Mouse (Mus musculus) gastrocnemius, postnatal 36 days (tissue): ENCODE data around the gene Tmem59l. TPM values are rescaled to one million over a fixed set of nuclear protein-coding genes. Genes with fewer than 3 reads are reported as not detected.
A peak's percentile ranks its signal among the peaks of the same experiment; 100 is the strongest.
"Not testable (repeated sequence)": the region's sequence is repeated elsewhere in the genome, so short reads cannot be mapped to it uniquely, and the experiment has no call there.

ENCODE experiments used
- DNase-seq, 2 experiments: peaks; one replicate each; pipeline ENCODE4 v3.0.0; 2022
- intact Hi-C: fragments of 180-260 bp; cut with DNase I; formaldehyde crosslinking; loops from one replicate; pipeline ENCODE4 v1.15.1; 2025
- long read RNA-seq, 2 experiments: library from polyadenylated mRNA; stranded (forward); transcript quantifications; one replicate each; pipeline ENCODE4 v2.0.0; 2021
- total RNA-seq, 2 experiments: library from RNA; stranded (reverse); gene quantifications; 2 replicates each; pipeline ENCODE4 v1.2.3; 2021

Tmem59l gene
- total RNA-seq: not detected
- long read RNA-seq, experiment 1: 0 reads
- long read RNA-seq, experiment 2: 0 reads

DNA sequence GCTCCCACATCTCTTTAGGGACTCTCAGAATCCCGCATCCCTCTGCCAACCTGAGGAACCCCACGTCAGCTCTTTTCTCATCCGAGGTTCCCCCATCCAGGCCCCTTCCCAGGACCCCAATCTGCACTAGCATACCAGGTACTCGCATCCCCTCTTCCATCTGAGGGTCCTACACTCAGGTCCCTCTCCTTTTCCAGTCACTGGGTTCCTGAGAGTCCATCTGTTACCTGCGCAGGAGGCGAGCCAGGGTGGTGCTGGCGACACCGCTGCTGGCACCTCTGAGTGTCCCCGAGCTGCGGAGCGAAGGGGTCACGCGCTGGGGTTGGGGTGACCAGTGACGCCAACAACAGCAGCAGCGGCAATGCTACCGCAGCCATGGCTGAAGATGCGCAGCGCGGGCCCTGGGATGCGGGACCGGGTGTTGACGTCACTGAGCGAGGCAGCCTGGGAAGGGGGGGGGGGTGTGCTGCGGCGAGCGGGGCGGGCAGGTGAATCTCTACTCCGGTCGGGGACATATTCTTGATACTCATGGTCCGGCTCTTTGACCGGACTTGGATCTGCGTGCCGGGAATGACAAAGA lies at the start of gene Tmem59l:
TSS of gene Tmem59l (minus strand) at position 418 of the 580 bp plus-strand sequence.
- intact Hi-C loops: no loop called here
- no peak for DNase-seq

DNA sequence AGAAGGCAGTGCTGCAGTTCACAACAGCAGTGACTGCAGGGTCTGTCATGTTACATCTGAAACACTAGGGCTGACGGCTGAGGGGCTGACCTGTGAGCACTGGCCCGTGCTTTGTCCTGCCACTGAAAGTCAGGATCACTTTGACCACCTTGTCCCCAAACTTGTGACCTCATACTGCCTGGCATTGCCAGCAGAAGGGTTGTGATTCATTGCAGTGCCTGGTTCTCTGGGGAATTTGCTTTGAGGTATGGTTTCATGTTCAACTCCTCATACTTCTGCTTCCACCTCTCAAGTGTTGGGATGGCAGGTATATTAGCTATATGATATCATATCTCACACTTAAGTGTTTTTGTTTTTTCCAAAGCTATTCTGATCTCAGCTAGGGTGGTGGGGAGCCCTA lies 48.5 kb upstream of the Tmem59l start:
- no peak for DNase-seq
- intact Hi-C loops: no loop called here

DNA sequence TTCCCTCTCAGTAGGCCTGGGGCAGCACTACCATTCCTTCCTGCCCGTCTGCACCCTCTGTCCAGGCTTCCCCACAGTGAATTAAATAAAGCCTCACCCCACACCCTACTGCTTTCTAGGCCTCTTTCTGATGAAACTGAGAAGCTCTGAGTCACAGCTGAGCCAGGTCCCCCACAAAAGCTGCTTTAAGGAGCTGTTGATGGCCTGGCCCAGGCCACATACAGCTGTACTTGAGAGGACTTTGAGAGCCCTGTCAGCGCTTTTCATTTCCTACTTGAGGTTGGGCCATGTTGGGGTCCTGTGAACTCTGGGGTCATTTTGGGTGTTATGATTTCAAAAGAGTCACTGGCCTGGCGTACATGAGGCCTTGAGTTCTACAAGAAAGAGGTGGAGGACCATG lies 48.1 kb upstream of the Tmem59l start:
- intact Hi-C loops: no loop called here
- DNase-seq: no peak

DNA sequence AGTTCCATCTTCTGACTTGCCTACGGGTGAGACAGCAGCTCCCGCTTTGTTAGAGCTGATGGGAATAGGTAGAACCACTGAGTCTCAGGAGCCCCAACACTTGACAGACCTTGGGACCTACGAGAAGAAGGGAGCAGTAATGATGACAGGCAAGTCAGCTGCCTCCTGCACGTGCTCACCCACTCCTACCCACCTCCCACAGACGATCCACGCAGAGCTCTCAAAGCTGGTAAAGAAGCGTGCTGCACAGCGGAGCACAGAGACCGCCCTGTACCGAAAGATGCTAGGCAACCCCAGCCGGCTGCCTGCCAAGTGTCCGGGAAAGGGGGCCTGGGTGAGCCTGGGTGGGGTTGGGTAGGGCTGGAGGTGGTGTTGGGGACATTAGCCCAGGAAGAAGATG lies 47.1 kb upstream of the Tmem59l start:
- intact Hi-C loops: no loop called here

DNA sequence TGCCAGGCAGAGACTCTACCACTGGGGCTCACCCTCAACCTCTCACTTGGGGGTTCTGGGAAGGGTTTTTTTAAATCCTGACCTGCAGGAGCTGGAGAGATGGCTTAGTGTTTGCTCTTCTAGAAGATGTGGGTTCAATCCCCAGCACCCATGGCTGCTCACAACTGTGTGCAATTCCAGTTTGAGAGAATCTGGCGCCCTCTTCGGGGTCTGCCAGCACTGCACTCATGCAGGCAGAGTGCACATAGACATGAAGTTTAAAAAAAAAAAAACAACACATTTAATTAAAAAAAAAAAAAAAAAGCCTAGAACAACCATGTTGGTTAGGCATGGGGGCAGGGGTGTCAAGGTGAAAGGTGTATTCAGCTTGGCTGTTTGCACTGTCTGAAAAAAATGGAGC lies 43.2 kb upstream of the Tmem59l start:
- DNase-seq: no peak
- intact Hi-C loops: no loop called here

More for the DNA sequence above, 47.1 kb upstream of the Tmem59l start:
- DNase-seq: no peak

DNA sequence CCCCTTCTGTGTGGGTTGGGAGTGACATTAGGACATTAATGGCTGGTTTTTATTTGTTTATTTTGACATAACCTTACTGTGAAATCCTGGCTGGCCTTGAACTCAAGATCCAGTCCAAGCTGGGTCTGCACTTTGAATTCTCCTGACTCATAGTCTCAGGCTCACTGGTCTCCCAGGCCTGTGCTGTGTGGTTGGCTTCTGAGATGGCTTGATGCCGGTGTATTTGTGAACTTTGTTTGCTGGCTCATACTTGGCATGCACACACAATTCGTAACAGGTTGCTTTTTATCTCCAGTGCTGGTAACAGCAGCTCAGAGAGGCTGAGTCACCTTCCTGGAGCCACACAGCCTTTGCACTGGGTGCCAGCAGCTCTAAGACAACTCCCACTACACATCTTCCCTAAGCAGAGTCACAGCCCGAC lies 42.6 kb upstream of the Tmem59l start:
- DNase-seq: no peak
- intact Hi-C loops: no loop called here

DNA sequence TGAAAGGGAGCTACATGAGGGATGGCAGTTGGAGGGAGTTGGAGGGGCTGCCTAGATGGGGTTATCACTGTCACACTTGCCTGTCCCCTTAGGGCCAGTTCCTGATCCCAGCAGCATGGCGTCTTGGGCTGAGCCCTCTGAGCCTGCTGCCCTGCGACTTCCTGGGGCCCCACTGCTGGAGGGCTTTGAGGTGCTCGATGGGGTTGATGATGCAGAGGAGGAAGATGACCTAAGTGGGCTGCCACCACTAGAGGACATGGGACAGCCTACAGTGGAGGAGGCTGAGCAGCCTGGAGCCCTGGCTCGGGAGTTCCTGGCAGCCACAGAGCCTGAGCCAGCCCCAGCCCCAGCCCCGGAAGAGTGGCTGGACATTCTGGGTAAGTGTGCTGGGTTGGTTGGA lies 42.1 kb upstream of the Tmem59l start:
- no peak for DNase-seq
- intact Hi-C loops: no loop called here

DNA sequence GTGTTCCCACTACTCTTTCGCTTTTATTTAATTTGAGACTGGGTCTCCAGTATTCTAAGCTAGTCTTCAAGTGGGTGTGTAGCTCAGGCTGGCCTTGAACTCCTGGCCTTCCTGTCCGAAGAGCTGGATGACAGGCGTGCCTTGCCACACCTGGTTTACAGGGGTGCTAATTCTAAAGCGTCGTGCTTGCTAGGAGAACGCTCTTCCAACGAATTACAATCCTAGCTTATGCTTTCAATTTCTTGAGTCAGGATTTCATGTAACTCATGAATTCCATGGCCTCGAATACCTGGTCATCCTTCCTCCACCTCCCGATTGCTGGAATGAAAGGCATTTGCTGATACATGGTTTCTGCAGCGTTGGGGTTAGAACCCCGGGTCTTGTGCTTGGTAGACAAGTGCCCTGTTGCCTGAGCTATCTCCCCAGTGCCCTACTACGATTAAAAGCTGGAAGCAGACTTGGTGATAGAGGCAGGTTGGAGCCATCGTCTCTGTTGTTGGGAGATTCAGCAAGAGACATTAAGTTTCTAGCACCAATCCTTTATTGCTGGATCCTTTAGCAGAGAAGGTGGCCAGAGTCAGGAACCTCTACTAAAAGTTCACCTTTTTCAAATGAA lies 41.1 kb upstream of the Tmem59l start:
- intact Hi-C loops: no loop called here
- no peak for DNase-seq

DNA sequence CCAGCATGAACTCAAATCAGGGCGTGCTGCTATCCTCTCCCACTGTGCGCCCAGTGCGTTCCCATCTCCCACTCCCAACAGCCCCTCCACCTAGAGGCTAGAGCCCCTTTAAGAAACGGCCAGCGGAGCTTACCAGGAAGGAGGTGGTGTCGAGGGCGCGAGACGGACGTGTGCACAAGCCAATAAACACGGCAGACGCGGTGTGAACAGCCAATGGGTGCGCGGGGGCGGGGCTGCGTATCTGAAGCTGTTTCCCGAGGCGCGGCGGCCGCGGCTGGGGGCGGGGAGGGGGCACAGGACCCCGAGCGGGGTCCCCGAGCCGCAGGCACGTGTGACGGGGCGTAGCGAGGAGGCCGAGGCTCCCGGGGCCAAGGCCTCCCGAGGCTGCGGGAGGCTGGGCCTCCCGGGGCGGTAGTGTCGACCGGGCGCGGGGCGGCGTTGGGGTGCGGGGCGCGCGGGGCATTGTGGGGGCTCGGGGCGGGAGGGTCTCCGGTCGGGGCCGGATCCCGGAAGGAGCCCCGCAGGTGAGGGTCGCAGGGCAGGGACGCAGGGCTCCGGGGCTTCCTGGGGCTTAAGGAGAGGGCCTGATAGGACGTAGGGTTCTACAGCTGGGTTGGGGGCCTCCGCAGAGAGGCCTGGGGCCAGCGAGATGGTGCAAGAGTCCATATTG lies 40.5 kb upstream of the Tmem59l start, which contains the start of the genes Fkbp8 and Kxd1:
TSS of gene Fkbp8 (plus strand) at position 213 of the 670 bp plus-strand sequence.
TSS of gene Kxd1 (minus strand) at position 445 of the 670 bp plus-strand sequence.
- peak; percentile 95 to 100 for DNase-seq
- intact Hi-C loops: no loop called here

DNA sequence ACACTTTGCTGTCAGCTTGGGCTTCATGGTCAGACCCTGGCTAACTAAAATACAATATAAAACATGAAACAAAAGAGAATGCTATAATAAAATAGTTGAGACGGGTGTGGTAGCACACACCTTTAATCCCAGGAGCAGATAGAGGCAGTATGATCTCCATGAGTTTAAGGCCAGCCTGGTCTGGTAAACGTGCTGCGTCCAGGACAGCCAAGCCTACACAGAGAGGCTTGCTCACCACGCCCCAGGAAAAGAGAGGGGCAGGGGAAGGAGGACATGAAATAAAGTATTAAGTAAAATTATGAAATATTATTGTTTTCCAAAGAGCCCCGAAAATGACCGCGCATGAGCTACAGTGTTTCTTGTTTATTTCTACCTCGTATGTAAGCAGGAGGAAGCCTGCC lies 40.0 kb upstream of the Tmem59l start:
- intact Hi-C loops: no loop called here

DNA sequence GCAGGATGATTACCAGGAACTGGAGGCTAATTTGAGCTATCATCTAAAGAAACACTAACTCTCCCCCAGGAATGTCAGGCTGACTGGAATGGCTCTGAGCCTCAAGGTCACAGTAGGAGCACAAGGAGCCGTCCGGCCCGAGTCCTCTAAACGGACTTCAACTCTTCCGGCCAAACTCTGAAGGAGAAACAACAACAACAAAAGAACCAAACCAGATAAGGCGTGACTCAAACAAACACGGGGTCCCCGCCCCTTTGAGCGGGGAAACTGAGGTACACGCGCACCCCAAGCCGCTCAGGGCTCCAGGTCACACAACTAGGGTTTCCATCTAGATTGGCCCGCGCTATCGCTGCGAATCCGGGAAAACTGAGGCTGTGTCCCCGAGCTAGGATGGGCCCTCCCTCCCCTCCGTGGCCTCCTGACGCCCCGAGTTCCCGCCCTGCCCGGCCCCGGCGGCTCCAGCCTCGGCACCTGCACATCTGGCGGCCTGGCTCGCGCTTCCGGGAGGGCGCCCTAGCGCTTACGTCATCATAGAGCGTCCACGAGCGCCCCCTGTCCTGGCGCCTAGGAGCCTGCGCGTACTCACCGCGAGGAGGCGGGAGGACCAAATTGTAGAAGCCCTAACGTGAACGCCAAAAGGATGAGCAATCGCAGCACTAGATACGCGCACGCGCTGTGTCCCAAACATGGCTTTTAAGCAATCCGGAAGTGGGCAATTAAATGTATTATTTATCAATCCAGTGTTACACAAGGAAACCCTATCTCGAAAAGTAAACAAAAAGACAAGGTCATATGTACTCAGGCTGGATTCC lies 35.6 kb upstream of the Tmem59l start:
- peak; percentile 90 to 92 for DNase-seq
- intact Hi-C loops: no loop called here

More for the DNA sequence above, 40.0 kb upstream of the Tmem59l start:
- DNase-seq: no peak

DNA sequence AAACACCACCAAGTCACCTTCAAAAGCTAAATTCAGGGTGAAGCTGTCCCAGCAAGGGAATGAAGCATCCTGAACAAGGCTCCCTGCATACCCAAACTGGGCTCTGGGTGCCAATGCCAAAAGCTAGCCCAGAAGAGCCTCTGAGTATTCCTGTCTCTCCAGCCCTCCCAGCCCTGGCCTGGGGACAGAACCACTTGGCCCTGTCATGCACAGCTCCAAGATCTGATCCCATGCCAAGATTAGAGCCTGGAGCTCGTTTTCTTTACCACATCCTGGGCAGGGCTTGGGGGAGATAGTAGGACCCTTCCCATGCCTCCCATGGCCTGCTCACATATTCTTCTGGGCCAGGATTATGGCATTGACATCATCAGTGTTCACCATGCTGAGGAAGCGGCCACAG lies 32.4 kb upstream of the Tmem59l start:
- intact Hi-C loops: no loop called here
- no peak for DNase-seq

DNA sequence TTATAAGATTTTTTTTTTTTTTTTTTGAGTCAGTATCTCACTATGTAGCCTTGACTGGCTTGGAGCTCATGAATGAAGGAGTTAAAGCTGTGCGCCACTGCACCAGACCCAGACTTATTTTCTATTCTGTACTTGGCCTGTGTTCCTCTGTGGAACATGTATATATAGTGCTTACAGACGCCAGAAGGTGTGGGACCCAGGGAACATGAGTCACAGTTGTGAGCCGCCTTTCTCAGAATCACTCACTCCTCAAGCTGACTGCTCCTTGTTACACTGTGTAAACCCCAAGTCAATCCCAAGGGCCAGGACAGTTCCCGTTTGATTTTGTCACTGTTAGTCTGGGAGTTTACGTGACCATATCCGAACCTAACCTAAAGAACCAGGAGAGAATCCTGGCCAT lies 31.9 kb upstream of the Tmem59l start:
- intact Hi-C loops: no loop called here
- DNase-seq: no peak

DNA sequence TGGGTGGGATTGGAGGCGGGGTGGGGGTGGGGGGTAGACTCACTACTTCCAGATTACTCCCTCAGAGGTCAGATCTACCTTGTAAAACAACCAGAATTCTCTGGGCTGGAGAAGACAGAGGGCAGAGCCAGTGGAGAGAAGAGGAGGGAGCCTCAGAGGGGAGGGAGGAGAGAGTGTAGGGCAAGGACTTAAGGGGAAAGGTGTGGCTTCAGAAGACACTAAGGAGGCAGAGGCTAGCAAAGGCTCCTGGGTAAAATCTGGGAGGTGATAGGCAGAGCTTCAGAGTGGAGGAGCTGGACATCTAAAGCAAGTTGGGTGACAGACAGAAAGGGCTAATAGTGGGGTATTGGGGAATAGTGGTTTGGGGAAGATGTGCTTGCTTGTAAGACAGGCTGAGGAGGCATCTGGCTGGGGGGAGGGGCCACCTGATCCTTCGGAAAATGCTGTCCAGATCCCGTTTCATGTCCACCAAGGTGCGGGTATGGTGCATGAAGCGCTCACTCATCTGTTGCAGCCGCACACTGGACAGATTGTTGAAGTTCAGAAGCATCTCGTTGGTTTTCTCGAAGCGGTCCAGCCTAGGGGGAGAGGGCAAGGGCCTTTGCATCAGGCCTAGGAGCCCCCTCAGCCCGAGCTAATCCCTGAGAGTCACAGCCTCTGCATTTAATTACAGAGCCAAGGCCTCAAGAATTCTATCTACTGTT lies 30.9 kb upstream of the Tmem59l start:
- no peak for DNase-seq
- intact Hi-C loops: no loop called here

DNA sequence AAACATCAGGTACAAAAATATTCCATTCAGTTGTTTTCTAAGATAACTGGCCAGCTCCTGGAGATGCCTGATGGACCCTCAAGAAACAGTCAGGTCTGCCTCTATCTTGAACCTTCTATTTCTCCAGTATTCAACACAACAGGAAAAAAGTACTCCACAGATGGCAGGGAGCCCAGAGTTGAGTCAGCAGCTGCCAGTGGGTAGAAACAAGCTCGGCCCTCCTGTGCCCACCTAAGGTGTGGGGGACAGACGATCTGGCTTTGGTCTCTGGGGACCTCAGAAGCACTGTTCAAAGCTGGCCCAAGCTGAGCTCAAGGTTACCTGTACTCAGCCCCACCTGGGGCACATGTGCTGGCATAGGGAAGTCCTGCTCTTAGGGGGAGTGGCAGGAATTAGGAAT lies 26.3 kb upstream of the Tmem59l start:
- no peak for DNase-seq
- intact Hi-C loops: no loop called here

DNA sequence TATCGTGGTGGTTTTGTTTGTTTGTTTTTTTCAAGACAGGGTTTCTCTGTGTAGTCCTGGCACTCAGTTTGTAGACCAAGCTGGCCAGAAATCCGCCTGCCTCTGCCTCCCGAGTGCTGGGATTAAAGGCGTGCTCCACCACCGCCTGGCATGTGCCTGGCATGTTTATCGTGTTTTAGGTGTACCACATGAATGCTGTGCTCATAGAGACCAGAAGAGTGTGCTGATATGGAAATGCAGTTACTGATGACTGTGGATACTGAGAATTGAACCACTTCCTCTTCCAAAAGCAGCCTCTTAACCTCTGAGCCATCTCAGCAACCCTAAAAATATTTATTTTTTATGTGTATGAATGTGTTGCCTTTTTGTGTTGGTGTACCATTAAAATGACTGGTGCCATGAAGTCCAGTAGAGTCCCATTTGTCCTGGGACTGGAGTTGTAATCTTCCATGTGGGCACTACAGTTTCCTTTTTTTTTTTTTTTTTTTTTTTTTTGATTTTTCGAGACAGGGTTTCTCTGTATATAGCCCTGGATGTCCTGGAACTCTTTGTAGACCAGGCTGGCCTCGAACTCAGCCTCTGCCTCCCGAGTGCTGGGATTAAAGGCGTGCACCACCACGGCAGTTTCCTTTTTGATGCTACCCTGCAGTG lies 25.2 kb upstream of the Tmem59l start:
- DNase-seq: no peak
- intact Hi-C loops: no loop called here

DNA sequence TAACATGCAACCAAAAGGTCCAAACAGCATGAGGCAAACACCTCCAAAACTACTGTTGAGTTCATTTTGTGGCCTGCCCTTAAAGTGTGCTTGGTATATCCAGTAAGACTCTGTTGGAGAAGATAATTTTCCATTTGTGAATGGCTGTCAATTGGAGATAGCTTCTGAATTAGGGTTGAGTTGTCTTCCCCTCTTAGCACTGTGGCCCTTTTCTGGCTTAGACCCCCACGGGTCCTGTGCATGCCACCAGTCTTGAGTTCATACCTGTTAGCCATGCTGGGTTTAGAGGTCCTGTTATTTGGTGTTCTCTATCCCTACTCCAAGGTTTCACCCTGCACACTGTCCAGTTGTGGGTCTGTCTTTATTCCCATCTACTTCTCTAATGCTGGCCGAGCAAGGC lies 24.6 kb upstream of the Tmem59l start:
- no peak for DNase-seq
- intact Hi-C loops: no loop called here

DNA sequence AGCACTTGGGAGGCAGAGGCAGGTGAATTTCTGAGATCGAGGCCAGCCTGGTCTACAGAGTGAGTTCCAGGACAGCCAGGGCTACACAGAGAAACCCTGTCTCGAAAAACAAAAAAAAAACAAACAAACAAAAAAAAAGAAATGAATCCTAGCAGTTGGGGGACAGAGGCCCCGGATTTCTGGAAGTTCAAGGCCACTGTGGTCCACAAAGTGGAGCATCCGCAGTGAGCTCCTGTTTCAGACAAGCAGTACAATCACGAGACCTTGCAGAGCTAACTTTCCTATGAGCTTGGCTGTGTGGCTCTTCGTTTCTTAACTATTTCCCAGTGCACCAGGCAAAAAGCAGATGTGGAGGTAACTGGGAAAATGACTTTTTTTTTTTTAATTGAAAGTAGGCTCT lies 24.0 kb upstream of the Tmem59l start:
- DNase-seq, intact Hi-C loops: not testable (repeated sequence)

DNA sequence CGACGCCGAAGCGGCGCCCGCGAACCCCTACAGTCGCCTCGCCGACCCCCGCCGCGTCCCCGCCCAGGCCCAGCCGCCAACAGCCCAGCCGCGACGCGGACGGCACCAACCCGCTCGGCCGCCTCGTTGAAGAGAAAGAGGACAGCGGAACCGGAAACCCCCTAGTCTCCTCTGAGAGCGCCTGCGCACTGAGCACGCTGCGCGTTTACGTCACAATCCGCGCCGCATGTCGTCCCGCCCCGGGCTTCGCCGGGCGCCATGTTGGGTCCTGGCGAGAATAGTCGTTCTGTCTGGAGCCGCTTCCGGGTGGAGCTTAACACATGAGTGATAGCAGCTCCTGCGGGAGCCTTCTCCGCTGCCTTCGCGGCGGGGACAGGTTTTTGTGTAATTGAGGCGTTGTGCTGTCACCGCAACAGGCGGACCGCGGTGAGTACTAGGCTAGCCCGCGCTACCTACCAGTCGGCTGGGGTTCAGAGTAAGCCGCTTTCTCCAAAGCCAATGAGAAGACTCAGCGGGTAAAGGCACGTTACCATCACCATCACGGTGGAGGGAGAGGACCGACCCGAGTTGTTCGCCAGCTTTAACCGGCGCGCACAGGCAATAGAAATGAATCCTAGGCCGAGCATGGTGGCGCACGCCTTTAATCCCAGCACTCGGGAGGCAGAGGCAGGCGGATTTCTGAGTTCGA lies 23.2 kb upstream of the Tmem59l start, which contains the start of gene Uba52:
TSS of gene Uba52 (minus strand) at position 574 of the 688 bp plus-strand sequence.
- DNase-seq: peak; percentile 95 to 96
- intact Hi-C loops: no loop called here
